Mouse (Mus musculus) erythroblast, embryonic 14.5 days (primary cell): ENCODE measurements around the gene B4galt5.

Experiments
- GATA1 ChIP-seq: IDR thresholded peaks from 2 replicates; pipeline ENCODE4 v1.6.1; 2012; ENCODE audit warnings: low read length, inconsistent platforms, mixed read lengths
- TAL1 ChIP-seq: IDR thresholded peaks from 3 replicates; pipeline ENCODE4 v1.6.1; 2012; ENCODE audit warnings: low read length, inconsistent platforms, mixed read lengths

- TF ChIP-seq TAL1 (no peak), GATA1 (no peak)
These were observed 67.5 kb downstream of the B4galt5 start for GRCm38 (mm10) chr2:167281461-167281860.
